Comparison of ENCODE assay signal across 20 mouse cellular contexts in genomic region chr16:22503467-22503866, GRCm38 (mm10).
DNase-seq lines count a peak whose midpoint lies in the region; ATAC-seq and TF ChIP-seq lines count a peak whose summit lies in the region.
"Had no signal": no experiment of that assay in that cellular context is flagged by ENCODE, and none has a peak within 500 bp of the region (broad histone marks: within the 10 kb centered on the region; RNA-seq: fewer than 3 reads in every experiment).

No protein-coding gene starts in this region.

- no peaks in the 10 kb centered on the region for H3K36me3 ChIP-seq in heart, embryonic 10.5 days
- H3K36me3 ChIP-seq in lung, embryonic 15.5 days = no peaks in the 10 kb centered on the region
- H3K36me3 ChIP-seq in liver, embryonic 14.5 days (replicated peaks; ENCODE audit: control insufficient read depth, insufficient read depth, low read depth) = no peaks in the 10 kb centered on the region
- H3K36me3 ChIP-seq in forebrain, embryonic 15.5 days = no peaks in the 10 kb centered on the region
- H3K36me3 ChIP-seq: heart, embryonic 12.5 days; hindbrain, embryonic 10.5 days; hindbrain, embryonic 15.5 days; stomach, embryonic 15.5 days had no signal

- no peaks in the 10 kb centered on the region for H3K27me3 ChIP-seq in heart, embryonic 10.5 days (ENCODE audit: insufficient read depth, poor library complexity, severe bottlenecking)
- H3K27me3 ChIP-seq in lung, embryonic 15.5 days = no peaks in the 10 kb centered on the region
- H3K27me3 ChIP-seq in liver, embryonic 14.5 days (ENCODE audit: control insufficient read depth, insufficient read depth, low read length) = no peaks in the 10 kb centered on the region
- no peaks in the 10 kb centered on the region for H3K27me3 ChIP-seq in forebrain, embryonic 15.5 days
- H3K27me3 ChIP-seq: heart, embryonic 12.5 days; hindbrain, embryonic 15.5 days; stomach, embryonic 15.5 days had no signal

- no peak overlapping the region for H3K4me2 ChIP-seq in lung, embryonic 15.5 days
- no peak overlapping the region; the same call in 1 of the 2 replicates for H3K4me2 ChIP-seq in liver, embryonic 14.5 days (ENCODE audit: low read depth)
- no peak overlapping the region for H3K4me2 ChIP-seq in forebrain, embryonic 15.5 days (replicated peaks)
- H3K4me2 ChIP-seq: heart, embryonic 12.5 days; hindbrain, embryonic 15.5 days; stomach, embryonic 15.5 days had no signal

- no peak for TF ChIP-seq CTCF in liver, embryonic 14.5 days (IDR thresholded peaks at IDR 0.05; ENCODE audit: low read depth)

- H3K4me3 ChIP-seq in heart, embryonic 10.5 days = no peak overlapping the region
- no peak overlapping the region for H3K4me3 ChIP-seq in lung, embryonic 15.5 days
- H3K4me3 ChIP-seq in liver, embryonic 14.5 days (ENCODE audit: insufficient read depth in 1 of 2, low read depth in 2 of 2, low read length in 2 of 2) = no peak overlapping the region
- H3K4me3 ChIP-seq in forebrain, embryonic 15.5 days = no peak overlapping the region
- H3K4me3 ChIP-seq: erythroblast, embryonic 14.5 days; heart, embryonic 12.5 days; hindbrain, embryonic 10.5 days; hindbrain, embryonic 15.5 days; stomach, embryonic 15.5 days had no signal

- H3K4me1 ChIP-seq in heart, embryonic 10.5 days = peaks cover 27% of the 10 kb centered on the region
- H3K4me1 ChIP-seq in lung, embryonic 15.5 days = peaks cover 30% of the 10 kb centered on the region
- peaks cover 0 to 12% of the 10 kb centered on the region in 2 experiments; a peak in 2 of 4 replicates for H3K4me1 ChIP-seq in liver, embryonic 14.5 days (replicated peaks; ENCODE audit: control insufficient read depth in 2 of 2, insufficient read depth in 2 of 2, low read length in 1 of 2)
- peaks cover 14% of the 10 kb centered on the region for H3K4me1 ChIP-seq in forebrain, embryonic 15.5 days
- H3K4me1 ChIP-seq: hindbrain, embryonic 15.5 days had no signal

- H3K9me3 ChIP-seq in heart, embryonic 10.5 days = no peaks in the 10 kb centered on the region
- H3K9me3 ChIP-seq in lung, embryonic 15.5 days = no peaks in the 10 kb centered on the region
- no peaks in the 10 kb centered on the region for H3K9me3 ChIP-seq in liver, embryonic 14.5 days (ENCODE audit: control insufficient read depth, low read length)
- no peaks in the 10 kb centered on the region for H3K9me3 ChIP-seq in forebrain, embryonic 15.5 days
- H3K9me3 ChIP-seq: hindbrain, embryonic 10.5 days; hindbrain, embryonic 15.5 days; stomach, embryonic 15.5 days had no signal

- no peak overlapping the region for H3K9ac ChIP-seq in lung, embryonic 15.5 days
- no peak overlapping the region for H3K9ac ChIP-seq in liver, embryonic 14.5 days (replicated peaks)
- no peak overlapping the region for H3K9ac ChIP-seq in forebrain, embryonic 15.5 days (replicated peaks)
- H3K9ac ChIP-seq: forebrain, postnatal 0 days; heart, embryonic 12.5 days; hindbrain, embryonic 15.5 days; stomach, embryonic 15.5 days had no signal

- no peak for TF ChIP-seq EP300 in liver, embryonic 14.5 days (IDR thresholded peaks at IDR 0.05; ENCODE audit: low read depth)

- no peak for DNase-seq in heart, embryonic 10.5 days (ENCODE audit: low spot score)
- no peak for DNase-seq in heart, adult 9 months (ENCODE audit: low spot score in 2 of 2)
- DNase-seq in lung, postnatal 25 days (ENCODE audit: low spot score) = no peak
- DNase-seq in liver, embryonic 14.5 days (ENCODE audit: low read depth in 3 of 3, low spot score in 3 of 3) = no peak
- DNase-seq in left cerebral cortex, adult 9 months (ENCODE audit: low spot score in 2 of 2) = no peak
- DNase-seq: cerebellum, adult 18-20 months; forebrain, postnatal 0 days; kidney, adult 9 months; kidney, postnatal 14 days; midbrain, embryonic 14.5 days; retina, postnatal 1 day; right cerebral cortex, postnatal 14 days had no signal

- WGBS in heart, embryonic 10.5 days = 20% methylated on average over 4 of the region's 4 CpGs
- whole genome bisulfite sequencing in lung, embryonic 15.5 days = 36% methylated on average over 4 of the region's 4 CpGs
- 25% methylated on average over 4 of the region's 4 CpGs for WGBS in liver, embryonic 14.5 days (ENCODE audit: insufficient replicate concordance)
- 88% methylated on average over 4 of the region's 4 CpGs for WGBS in forebrain, embryonic 15.5 days

- ATAC-seq in lung, embryonic 15.5 days (ENCODE audit: borderline replicate concordance, extremely low read depth, low FRiP score, low TSS enrichment) = no peak
- ATAC-seq in liver, embryonic 14.5 days (ENCODE audit: insufficient read depth) = peak; percentile 71; the same call in 1 of the 2 replicates
- no peak for ATAC-seq in CD4-positive, CD25-positive, alpha-beta regulatory T cell, adult 4 months
- ATAC-seq in forebrain, embryonic 15.5 days (replicated peaks) = no peak

- peak overlapping the region; percentile 84; the same call in 1 of the 2 replicates for H3K27ac ChIP-seq in heart, embryonic 10.5 days
- H3K27ac ChIP-seq in lung, embryonic 15.5 days = 0 out of 2 replicates have a peak overlapping the region, but pooled peaks have one; percentile 4
- no peak overlapping the region for H3K27ac ChIP-seq in liver, embryonic 14.5 days
- no peak overlapping the region for H3K27ac ChIP-seq in forebrain, embryonic 15.5 days (replicated peaks)
- H3K27ac ChIP-seq: hindbrain, embryonic 10.5 days; hindbrain, embryonic 15.5 days; stomach, embryonic 15.5 days had no signal

Comparison
In these comparisons a context has a peak if more than half of its experiments do, and no peak if none do; other contexts are left out.
1. H3K27ac ChIP-seq: peak in heart, embryonic 10.5 days (single experiment) and lung, embryonic 15.5 days (single experiment); none in liver, embryonic 14.5 days (single experiment) and forebrain, embryonic 15.5 days (single experiment).